Mouse (Mus musculus): ENCODE measurements at regions not wholly inside any gene's neighbourhood (a gene's known extent, or its start where the extent isn't known, plus 50 kb on each side); places are given as distances from the start of the nearest gene placed in this dataset.
"Not testable (repeated sequence)": the region's sequence is repeated elsewhere in the genome, so short reads cannot be mapped to it uniquely, and the experiment has no call there.

DNA sequence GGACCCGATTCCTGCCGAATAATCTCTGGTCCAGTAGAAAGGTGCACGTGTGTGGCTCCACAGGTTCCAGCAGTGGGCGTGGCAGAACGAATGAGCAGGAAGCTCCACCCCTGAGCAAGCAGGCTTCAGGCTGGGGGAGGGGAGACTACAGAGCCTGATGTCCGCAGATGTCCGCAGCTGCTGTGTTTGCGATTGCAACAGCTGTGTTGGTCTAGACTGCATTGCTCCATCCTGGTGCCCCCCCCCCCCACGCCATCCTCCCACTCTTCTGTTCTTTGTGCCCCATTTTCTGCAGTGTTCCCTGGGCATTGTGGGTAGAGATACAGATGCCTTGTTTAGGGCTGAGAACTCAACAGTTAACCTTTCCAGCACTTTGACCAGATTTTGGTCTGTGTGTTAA lies 150.3 kb upstream of the Trpc7 start:
- peak; percentile 40 for DNase-seq

DNA sequence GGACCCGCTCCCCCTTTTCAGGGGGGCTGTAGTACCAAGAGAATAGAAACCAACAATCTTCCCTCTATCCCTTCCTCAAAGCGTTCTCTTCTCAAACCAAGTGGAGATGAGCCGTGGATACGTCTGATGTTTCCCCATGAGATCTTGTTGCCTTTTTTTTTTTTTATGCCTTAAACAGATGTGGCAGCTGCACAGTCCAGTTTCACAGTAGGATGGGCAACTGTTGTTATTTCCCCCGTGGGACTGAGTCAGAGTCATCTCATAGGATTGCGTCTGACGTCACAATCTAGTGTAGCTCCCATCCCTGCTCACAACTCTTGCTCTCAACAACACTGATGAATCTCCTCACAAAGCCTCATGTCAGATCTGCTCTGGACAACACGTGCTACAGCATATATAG lies 148.7 kb upstream of the Trpc7 start:
- DNase-seq, result no peak

DNA sequence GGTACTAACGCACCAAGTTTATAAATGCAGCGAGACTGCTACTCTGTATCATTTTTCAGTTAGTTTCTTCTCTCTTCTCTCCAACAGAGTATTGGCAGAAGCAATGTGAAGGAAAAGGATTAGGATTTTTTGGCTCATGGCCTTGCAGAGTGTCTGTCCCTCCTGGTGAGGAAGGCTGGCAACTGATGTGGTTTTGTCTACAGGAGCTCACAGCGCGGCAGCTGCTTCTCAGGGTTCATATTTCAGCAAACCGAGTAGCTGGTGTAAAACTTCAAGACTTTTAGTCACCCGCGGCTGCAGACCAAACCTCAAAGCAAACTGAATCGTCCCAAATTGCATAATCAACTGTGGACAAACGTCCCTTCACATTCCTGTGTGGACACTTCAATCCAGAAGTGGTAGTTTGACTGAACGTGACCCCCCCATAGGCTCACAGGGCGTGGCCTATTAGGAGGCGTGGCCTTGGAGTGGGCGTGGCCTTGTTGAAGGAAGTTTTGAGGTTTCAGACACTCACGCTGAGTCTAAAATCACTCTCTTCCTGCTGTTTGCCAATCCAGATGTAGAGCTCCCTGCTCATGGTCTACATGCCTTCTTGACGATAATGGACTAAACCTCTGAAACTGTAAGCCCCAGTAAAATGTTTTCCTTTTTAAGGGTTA lies 147.7 kb upstream of the Trpc7 start:
- DNase-seq, result no peak

DNA sequence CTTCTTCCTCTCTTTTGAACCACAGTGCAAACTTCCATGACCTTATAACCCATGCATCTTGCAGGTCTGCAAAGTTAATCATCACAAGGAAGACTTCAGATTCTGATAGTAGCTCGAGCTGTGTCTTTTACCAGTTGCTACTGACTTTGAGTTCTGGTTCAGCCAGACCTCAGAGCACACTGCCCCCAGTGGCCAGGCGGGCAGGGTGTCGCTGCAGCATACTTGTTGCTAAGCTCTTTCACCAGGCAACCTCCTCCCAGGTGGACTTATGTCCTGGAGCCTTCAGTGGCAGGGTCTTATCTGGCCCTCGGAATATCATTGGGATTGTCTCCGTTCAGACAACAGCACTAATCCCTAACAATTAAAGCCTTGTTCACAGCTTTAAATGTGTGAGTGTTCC lies 146.7 kb upstream of the Trpc7 start:
- DNase-seq, result no peak

DNA sequence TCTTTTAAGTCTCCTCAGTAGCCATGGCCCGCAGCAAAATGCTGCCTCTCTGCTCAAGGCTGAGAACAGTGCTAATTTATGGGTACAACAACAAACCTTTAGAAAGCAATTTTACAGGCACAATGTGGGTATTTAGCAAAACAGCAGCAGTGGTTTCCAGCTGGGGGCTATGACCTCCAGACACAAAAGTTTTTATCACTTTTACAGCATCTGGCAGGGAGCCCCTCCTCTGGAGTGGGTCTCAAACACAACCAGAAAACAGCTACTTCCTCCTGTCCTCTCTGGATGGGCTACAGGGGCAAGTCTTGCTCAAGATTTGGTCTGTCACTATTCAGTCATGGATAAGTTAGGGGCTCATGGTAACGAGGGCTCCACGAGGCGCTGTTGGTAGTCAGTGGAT lies 137.1 kb upstream of the Trpc7 start:
- no peak for DNase-seq

DNA sequence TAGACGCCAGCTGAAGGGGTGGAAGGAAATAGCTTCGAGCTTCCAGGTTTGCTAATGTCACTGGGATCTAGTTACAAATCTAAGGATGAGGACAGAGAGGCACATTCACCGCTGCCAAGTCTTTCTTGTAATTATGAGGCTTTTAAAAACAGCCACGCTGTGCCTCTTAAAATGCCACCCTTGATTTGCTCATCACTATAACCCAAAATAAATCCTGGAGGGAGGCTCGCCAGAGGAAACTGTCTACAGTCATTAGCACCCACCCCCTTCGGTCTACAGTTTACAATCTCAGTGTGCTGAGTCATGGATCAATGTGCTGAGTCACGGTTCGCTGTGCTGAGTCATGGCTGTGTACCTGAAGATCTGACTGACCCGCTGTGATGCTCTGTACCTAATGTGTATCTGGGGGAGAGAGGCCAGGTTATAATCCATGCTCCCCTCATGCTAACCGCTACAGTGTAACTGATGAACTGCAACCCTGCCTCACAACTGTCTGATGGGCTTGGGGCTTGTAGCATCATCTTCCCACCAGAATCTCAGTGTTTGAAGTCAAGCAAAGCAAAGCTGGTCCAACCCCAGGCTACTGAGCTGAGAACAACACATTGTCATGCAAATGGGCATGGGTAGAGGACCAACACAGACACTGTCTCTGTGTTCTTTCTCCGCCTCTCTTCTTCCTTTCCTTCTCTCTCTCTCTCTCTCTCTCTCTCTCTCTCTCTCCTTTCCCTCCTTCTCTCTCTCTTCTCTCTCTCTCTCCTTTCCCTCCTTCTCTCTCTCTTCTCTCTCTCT lies 122.0 kb upstream of the Trpc7 start:
- DNase-seq, result no peak

DNA sequence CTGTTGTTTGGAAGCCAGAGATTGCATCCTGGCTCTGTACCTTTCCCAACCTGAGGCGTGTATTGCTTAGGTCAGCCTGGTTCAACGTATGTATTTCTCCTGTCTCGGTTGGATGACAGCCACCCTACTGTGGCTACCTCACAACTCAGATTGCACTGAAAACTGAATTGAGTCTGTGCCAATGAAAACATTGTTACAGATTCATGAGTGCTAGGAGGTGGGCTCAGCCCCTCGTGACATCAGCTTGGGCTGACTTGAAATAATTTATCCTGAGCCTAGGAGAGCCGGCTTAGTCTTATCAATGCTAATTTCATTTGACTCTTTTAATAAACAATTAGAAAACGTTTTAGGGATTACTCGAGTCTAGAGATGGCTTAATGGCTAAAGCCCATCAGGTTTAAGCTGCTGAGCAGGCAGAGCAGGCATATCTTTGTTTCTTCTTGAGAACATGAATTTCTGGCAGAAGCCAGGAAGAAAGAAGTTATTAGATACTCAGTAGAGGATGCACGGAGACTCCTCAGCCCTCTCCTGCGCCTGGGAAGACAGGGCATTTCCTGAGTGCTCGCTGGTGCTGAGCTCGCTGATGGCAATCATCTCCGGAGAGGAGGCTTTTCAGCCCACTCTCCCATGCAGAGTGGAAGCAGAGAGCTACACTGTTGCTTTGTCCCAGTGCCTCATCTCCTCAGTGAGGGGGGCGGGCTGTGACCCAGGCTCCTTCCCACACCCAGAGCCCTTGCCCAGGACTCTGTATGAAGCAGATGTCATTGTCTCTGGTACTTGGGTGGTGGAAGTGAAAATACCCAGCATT lies 120.9 kb upstream of the Trpc7 start:
- DNase-seq, result no peak

DNA sequence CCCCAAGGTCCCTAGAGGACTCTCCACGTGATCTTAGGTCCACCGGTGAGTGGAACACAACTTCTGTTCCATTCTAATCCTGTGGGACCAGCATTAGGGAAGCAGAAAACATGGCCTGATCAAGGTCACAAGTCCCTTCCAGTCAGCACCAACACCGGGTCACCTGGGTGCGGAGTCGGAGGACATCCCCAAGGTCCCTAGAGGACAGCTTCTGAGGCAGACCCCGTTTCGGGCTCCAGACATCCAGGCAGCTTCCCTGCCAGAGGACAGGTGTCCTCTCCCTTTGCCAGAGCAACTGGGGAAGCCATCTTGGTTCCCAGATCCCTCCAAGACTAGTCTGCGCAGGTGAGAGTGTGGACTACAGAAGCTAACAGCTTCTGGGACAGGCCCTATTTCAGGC lies 111.4 kb upstream of the Trpc7 start:
- not testable (repeated sequence) for DNase-seq

DNA sequence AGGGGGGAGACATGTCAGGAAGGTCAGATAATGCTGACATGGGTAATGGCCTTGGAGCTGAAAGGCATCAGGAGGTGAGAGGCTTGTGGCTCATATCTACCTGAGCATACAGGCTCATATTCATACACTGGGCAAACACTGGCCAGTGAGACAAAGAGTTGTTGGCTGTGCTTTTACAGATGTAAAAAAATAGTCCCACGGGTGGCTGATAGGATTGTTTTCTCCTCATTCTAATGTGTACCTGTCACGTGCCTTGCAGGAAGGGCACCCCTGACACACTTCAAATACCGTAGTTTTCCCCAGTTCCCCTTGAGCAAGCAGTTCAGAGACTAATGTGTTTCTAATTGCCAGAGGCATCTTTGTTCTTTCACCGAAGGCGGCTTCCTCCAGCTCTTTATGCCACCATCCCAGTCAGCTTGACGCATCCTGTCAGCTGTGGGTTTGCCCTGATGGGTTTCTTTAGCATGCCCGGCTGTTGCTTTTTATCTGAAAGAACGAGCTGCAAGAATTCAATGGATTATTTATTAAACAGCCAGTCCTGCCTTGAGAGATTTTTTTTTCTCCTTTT lies 107.9 kb upstream of the Trpc7 start:
- DNase-seq, result no peak

DNA sequence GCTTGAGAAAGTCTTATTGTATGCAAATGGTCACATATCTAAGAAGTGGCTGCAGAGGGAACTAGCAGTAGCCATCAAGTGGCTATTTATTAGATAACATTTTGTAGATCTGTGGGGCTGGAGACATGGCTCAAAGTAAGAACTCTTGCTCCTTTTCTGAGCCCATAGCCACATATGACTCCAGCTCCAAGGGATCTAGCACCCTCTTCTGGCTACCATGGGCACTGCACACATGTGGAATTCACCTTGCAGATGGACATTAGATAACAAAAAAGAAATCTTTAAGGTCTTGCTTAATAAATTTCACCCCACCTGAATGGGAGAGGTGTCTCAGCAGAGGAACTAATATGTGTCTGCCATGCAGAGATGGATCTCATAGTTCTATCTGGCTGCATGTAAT lies 96.2 kb upstream of the Trpc7 start:
- peak; percentile 11 for DNase-seq

DNA sequence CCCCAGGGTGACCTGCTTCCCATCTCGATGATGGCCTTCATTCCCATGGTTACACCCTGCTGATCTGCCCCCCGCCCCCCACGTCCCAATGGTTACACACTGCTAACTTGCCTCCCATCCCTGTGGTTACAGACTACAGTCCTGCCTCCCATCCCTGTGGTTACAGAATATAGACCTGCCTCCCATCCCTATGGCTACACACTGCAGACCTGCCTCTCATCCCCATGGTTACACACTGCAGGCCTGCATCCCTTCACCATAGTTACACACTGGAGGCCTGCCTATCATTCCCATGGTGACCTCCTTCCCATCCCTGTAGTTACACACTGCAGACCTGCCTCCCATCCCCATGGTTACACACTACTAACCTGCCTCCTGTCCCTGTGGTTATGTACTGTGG lies 78.3 kb upstream of the Trpc7 start:
- DNase-seq, result no peak

DNA sequence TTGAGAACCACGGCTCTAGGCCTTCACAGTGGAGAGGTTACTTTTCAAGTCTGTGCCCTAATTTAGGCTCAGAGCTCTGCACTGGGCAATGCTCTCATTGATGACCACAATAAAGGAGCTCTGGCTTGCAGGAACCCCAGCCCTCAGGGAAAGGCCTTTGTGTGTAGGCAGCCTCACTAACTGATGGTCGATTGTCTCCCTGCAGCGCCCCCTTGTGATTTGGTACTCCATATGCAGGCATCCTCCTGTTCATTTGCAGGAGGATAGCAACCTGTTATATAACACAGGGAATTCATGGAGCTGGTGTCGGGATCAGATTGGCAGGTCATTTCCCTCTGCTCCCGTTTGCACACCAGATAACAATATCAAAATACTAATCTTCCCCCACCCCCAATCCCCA lies 59.6 kb upstream of the Trpc7 start:
- no peak for DNase-seq

DNA sequence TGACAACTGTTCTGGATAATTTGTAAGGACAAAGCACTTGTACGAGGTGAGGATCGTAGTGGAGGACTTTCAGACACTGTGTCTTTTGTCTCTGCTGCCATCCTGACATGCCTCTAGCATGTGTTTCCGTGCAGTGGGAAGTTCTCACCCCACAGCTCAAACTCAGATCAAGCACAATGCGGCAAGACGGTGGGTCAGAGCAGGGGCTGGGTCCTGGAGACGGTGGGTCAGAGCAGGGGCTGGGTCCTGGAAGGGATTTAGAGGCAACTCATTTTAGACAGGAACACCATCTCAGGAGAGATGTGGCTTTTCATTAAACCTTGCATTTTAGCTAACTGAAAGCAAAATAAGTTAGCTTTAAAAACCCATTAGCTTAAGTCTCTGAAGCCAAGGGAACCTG lies 52.3 kb upstream of the Trpc7 start:
- no peak for DNase-seq

DNA sequence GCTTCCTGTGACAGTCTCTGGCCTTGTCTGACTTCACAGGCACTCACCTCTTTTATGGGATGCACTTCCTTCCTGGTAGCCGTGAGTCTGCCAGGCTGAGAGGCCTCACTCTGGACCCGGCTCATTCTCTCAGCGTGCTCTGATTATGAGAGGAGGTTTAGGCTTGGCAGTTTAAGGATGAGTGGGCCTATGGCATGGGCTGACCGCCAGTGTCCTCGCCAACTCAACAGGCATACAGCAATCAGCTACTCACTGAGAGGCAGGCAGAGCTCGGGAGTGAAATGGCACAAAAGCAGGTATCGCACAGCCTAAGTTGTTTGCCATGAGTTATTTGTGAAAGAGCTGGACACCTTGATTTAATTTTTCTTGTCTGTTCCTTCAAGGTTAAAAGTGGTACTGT lies 51.5 kb upstream of the Trpc7 start:
- no peak for DNase-seq

Measured in heart, postnatal 4 days (tissue).